13 mouse cellular contexts compared by ENCODE assay signal in genomic region chr6:38967988-38968387, GRCm38 (mm10).
"Had no signal": no experiment of that assay in that cellular context is flagged by ENCODE, and none has a peak within 500 bp of the region (broad histone marks: within the 10 kb centered on the region; RNA-seq: fewer than 3 reads in every experiment).

No protein-coding gene starts in this region.

- H3K4me2 ChIP-seq: kidney, embryonic 15.5 days; limb, embryonic 12.5 days; lung, embryonic 15.5 days; midbrain, embryonic 15.5 days had no signal

- H3K9ac ChIP-seq: kidney, embryonic 15.5 days; limb, embryonic 12.5 days; liver, postnatal 0 days; lung, embryonic 15.5 days; midbrain, embryonic 15.5 days had no signal

- ATAC-seq: liver, postnatal 0 days; midbrain, embryonic 15.5 days had no signal

- H3K27ac ChIP-seq: kidney, embryonic 15.5 days; limb, embryonic 12.5 days; lung, embryonic 15.5 days; midbrain, embryonic 10.5 days; midbrain, embryonic 15.5 days had no signal

- H3K4me1 ChIP-seq: lung, embryonic 15.5 days had no signal

- H3K9me3 ChIP-seq: kidney, embryonic 15.5 days; limb, embryonic 12.5 days; lung, embryonic 15.5 days; midbrain, embryonic 10.5 days; midbrain, embryonic 15.5 days had no signal

- DNase-seq: kidney, adult 11 months; kidney, postnatal 14 days; layer of hippocampus, postnatal 36 days; liver; liver, postnatal 0 days; lung, postnatal 14 days; right cerebral cortex, adult 18-20 months; thymus, postnatal 4 days had no signal

- H3K4me3 ChIP-seq: kidney, embryonic 15.5 days; limb, embryonic 12.5 days; lung, embryonic 15.5 days; midbrain, embryonic 10.5 days; midbrain, embryonic 15.5 days had no signal

- H3K27me3 ChIP-seq: kidney, embryonic 15.5 days; limb, embryonic 12.5 days; lung, embryonic 15.5 days; midbrain, embryonic 15.5 days had no signal

- H3K36me3 ChIP-seq: kidney, embryonic 15.5 days; limb, embryonic 12.5 days; lung, embryonic 15.5 days; midbrain, embryonic 10.5 days; midbrain, embryonic 15.5 days had no signal
